Mouse (Mus musculus): Measurements from ENCODE around the gene Dgkg. TPM values are rescaled to one million over a fixed set of nuclear protein-coding genes. Genes with fewer than 3 reads are reported as not detected.

Gene Dgkg
- polyA plus RNA-seq, 1 experiment from 2014 or later, result 3.2 TPM

GRCm38 (mm10) chr16:22510861-22511637, 146.0 kb downstream of the Dgkg start:
- DNase-seq (ENCODE audit: low spot score), result no peak
- no peak overlapping the region for H3K9ac ChIP-seq (ENCODE audit: low read length)
- H3K4me1 ChIP-seq (replicated peaks; ENCODE audit: control insufficient read depth, insufficient read depth, low read length), result no peaks in the 10 kb centered on the region; the same call in 1 of the 2 replicates
- no peaks in the 10 kb centered on the region for H3K36me3 ChIP-seq (ENCODE audit: control insufficient read depth, insufficient read depth, low read length)
- no peaks in the 10 kb centered on the region for H3K27me3 ChIP-seq (replicated peaks; ENCODE audit: control insufficient read depth, insufficient read depth, low read length)
- no peak overlapping the region for H3K27ac ChIP-seq (ENCODE audit: low read depth)
- no peak for ATAC-seq (replicated peaks; ENCODE audit: low FRiP score, low TSS enrichment, low read depth)
- WGBS, result 46% methylated on average over 9 of the region's 9 CpGs
- H3K4me2 ChIP-seq (ENCODE audit: low read length), result no peak overlapping the region
- H3K4me3 ChIP-seq (ENCODE audit: low read depth, low read length), result no peak overlapping the region
- no peaks in the 10 kb centered on the region for H3K9me3 ChIP-seq (ENCODE audit: control insufficient read depth, low read length)

GRCm38 (mm10) chr16:22508936-22509563, 148.0 kb downstream of the Dgkg start:
- Histone ChIP-seq H3K9me3 (ENCODE audit: control insufficient read depth, low read length) (no peaks in the 10 kb centered on the region), H3K36me3 (ENCODE audit: control insufficient read depth, insufficient read depth, low read length) (no peaks in the 10 kb centered on the region), H3K4me1 (replicated peaks; ENCODE audit: control insufficient read depth, insufficient read depth, low read length) (peaks cover 6% of the 10 kb centered on the region; the same call in 1 of the 2 replicates), H3K4me3 (ENCODE audit: low read depth, low read length) (no peak overlapping the region), H3K27me3 (replicated peaks; ENCODE audit: control insufficient read depth, insufficient read depth, low read length) (no peaks in the 10 kb centered on the region), H3K4me2 (ENCODE audit: low read length) (no peak overlapping the region), H3K9ac (ENCODE audit: low read length) (no peak overlapping the region), H3K27ac (ENCODE audit: low read depth) (no peak overlapping the region)
- DNase-seq (ENCODE audit: low spot score), result no peak
- WGBS, result 74% methylated on average over 5 of the region's 5 CpGs
- no peak for ATAC-seq (replicated peaks; ENCODE audit: low FRiP score, low TSS enrichment, low read depth)

- WGBS, result 70% methylated on average over 6 of the region's 6 CpGs
- no peaks in the 10 kb centered on the region for H3K27me3 ChIP-seq (replicated peaks; ENCODE audit: control insufficient read depth, insufficient read depth, low read length)
- no peak overlapping the region for H3K27ac ChIP-seq (ENCODE audit: low read depth)
- H3K9me3 ChIP-seq (ENCODE audit: control insufficient read depth, low read length), result no peaks in the 10 kb centered on the region
- H3K4me2 ChIP-seq (ENCODE audit: low read length), result no peak overlapping the region
- no peak overlapping the region for H3K9ac ChIP-seq (ENCODE audit: low read length)
- no peak for ATAC-seq (replicated peaks; ENCODE audit: low FRiP score, low TSS enrichment, low read depth)
- H3K4me3 ChIP-seq (ENCODE audit: low read depth, low read length), result no peak overlapping the region
- no peaks in the 10 kb centered on the region for H3K36me3 ChIP-seq (ENCODE audit: control insufficient read depth, insufficient read depth, low read length)
- no peak for DNase-seq (ENCODE audit: low spot score)
- peaks cover 6% of the 10 kb centered on the region; the same call in 1 of the 2 replicates for H3K4me1 ChIP-seq (replicated peaks; ENCODE audit: control insufficient read depth, insufficient read depth, low read length)
Measured at GRCm38 (mm10) chr16:22505656-22506055, 151.4 kb downstream of the Dgkg start.

- H3K27me3 ChIP-seq (replicated peaks; ENCODE audit: control insufficient read depth, insufficient read depth, low read length), result no peaks in the 10 kb centered on the region
- 34% methylated on average over 8 of the region's 8 CpGs for WGBS
- H3K4me1 ChIP-seq (replicated peaks; ENCODE audit: control insufficient read depth, insufficient read depth, low read length), result peaks cover 6% of the 10 kb centered on the region; the same call in 1 of the 2 replicates
- H3K36me3 ChIP-seq (ENCODE audit: control insufficient read depth, insufficient read depth, low read length), result no peaks in the 10 kb centered on the region
- H3K4me3 ChIP-seq (ENCODE audit: low read depth, low read length), result no peak overlapping the region
- H3K4me2 ChIP-seq (ENCODE audit: low read length), result no peak overlapping the region
- no peak overlapping the region for H3K9ac ChIP-seq (ENCODE audit: low read length)
- no peaks in the 10 kb centered on the region for H3K9me3 ChIP-seq (ENCODE audit: control insufficient read depth, low read length)
- no peak overlapping the region for H3K27ac ChIP-seq (ENCODE audit: low read depth)
- ATAC-seq (replicated peaks; ENCODE audit: low FRiP score, low TSS enrichment, low read depth) (peak; percentile 59; the same call in 1 of the 2 replicates), DNase-seq (ENCODE audit: low spot score) (no peak)
Measured at GRCm38 (mm10) chr16:22504851-22505250, 152.2 kb downstream of the Dgkg start.

GRCm38 (mm10) chr16:22504049-22504448, 153.0 kb downstream of the Dgkg start:
- Histone ChIP-seq H3K36me3 (ENCODE audit: control insufficient read depth, insufficient read depth, low read length) (no peaks in the 10 kb centered on the region), H3K9ac (ENCODE audit: low read length) (no peak overlapping the region), H3K9me3 (ENCODE audit: control insufficient read depth, low read length) (no peaks in the 10 kb centered on the region), H3K4me1 (replicated peaks; ENCODE audit: control insufficient read depth, insufficient read depth, low read length) (peaks cover 6% of the 10 kb centered on the region; the same call in 1 of the 2 replicates), H3K4me3 (ENCODE audit: low read depth, low read length) (no peak overlapping the region), H3K27me3 (replicated peaks; ENCODE audit: control insufficient read depth, insufficient read depth, low read length) (no peaks in the 10 kb centered on the region), H3K27ac (ENCODE audit: low read depth) (no peak overlapping the region), H3K4me2 (ENCODE audit: low read length) (no peak overlapping the region)
- no peak for DNase-seq (ENCODE audit: low spot score)
- ATAC-seq (replicated peaks; ENCODE audit: low FRiP score, low TSS enrichment, low read depth), result no peak
- 69% methylated on average over 5 of the region's 5 CpGs for WGBS

- H3K36me3 ChIP-seq (ENCODE audit: control insufficient read depth, insufficient read depth, low read length), result no peaks in the 10 kb centered on the region
- ATAC-seq (replicated peaks; ENCODE audit: low FRiP score, low TSS enrichment, low read depth) (no peak), DNase-seq (ENCODE audit: low spot score) (no peak)
- no peaks in the 10 kb centered on the region for H3K27me3 ChIP-seq (replicated peaks; ENCODE audit: control insufficient read depth, insufficient read depth, low read length)
- 61% methylated on average over 4 of the region's 4 CpGs for WGBS
- H3K9ac ChIP-seq (ENCODE audit: low read length), result no peak overlapping the region
- H3K27ac ChIP-seq (ENCODE audit: low read depth), result no peak overlapping the region
- H3K4me2 ChIP-seq (ENCODE audit: low read length), result no peak overlapping the region
- H3K4me1 ChIP-seq (replicated peaks; ENCODE audit: control insufficient read depth, insufficient read depth, low read length), result peaks cover 6% of the 10 kb centered on the region; the same call in 1 of the 2 replicates
- no peaks in the 10 kb centered on the region for H3K9me3 ChIP-seq (ENCODE audit: control insufficient read depth, low read length)
- no peak overlapping the region for H3K4me3 ChIP-seq (ENCODE audit: low read depth, low read length)
Measured at GRCm38 (mm10) chr16:22503467-22503866, 153.6 kb downstream of the Dgkg start.

- no peaks in the 10 kb centered on the region for H3K36me3 ChIP-seq (ENCODE audit: control insufficient read depth, insufficient read depth, low read length)
- H3K4me2 ChIP-seq (ENCODE audit: low read length), result no peak overlapping the region
- no peak for DNase-seq (ENCODE audit: low spot score)
- ATAC-seq (replicated peaks; ENCODE audit: low FRiP score, low TSS enrichment, low read depth), result no peak
- H3K4me3 ChIP-seq (ENCODE audit: low read depth, low read length), result no peak overlapping the region
- no peaks in the 10 kb centered on the region for H3K27me3 ChIP-seq (replicated peaks; ENCODE audit: control insufficient read depth, insufficient read depth, low read length)
- no peak overlapping the region for H3K9ac ChIP-seq (ENCODE audit: low read length)
- no peak overlapping the region for H3K27ac ChIP-seq (ENCODE audit: low read depth)
- peaks cover 6% of the 10 kb centered on the region; the same call in 1 of the 2 replicates for H3K4me1 ChIP-seq (replicated peaks; ENCODE audit: control insufficient read depth, insufficient read depth, low read length)
- H3K9me3 ChIP-seq (ENCODE audit: control insufficient read depth, low read length), result no peaks in the 10 kb centered on the region
- WGBS, result 62% methylated on average over 6 of the region's 6 CpGs
Measured at GRCm38 (mm10) chr16:22501855-22502254, 155.2 kb downstream of the Dgkg start.

GRCm38 (mm10) chr16:22500561-22500960, 156.5 kb downstream of the Dgkg start:
- Histone ChIP-seq H3K36me3 (ENCODE audit: control insufficient read depth, insufficient read depth, low read length) (no peaks in the 10 kb centered on the region), H3K4me3 (ENCODE audit: low read depth, low read length) (no peak overlapping the region), H3K27me3 (replicated peaks; ENCODE audit: control insufficient read depth, insufficient read depth, low read length) (no peaks in the 10 kb centered on the region), H3K9me3 (ENCODE audit: control insufficient read depth, low read length) (no peaks in the 10 kb centered on the region), H3K4me1 (replicated peaks; ENCODE audit: control insufficient read depth, insufficient read depth, low read length) (peaks cover 6% of the 10 kb centered on the region; the same call in 1 of the 2 replicates), H3K9ac (ENCODE audit: low read length) (no peak overlapping the region), H3K27ac (ENCODE audit: low read depth) (no peak overlapping the region), H3K4me2 (ENCODE audit: low read length) (no peak overlapping the region)
- WGBS, result 82% methylated on average over 5 of the region's 5 CpGs
- ATAC-seq (replicated peaks; ENCODE audit: low FRiP score, low TSS enrichment, low read depth) (no peak), DNase-seq (ENCODE audit: low spot score) (no peak)
